Mouse (Mus musculus) intestine, embryonic 15.5 days (tissue): ENCODE data around the gene Camkk1. TPM values are rescaled to one million over a fixed set of nuclear protein-coding genes. Genes with fewer than 3 reads are reported as not detected.

Experiments used
- ATAC-seq: fragments of 200-750 bp; cut with Nextera tagmentation; 2 replicates; pipeline ENCODE4 v1.8.0; 2017; ENCODE audit warnings: moderate TSS enrichment, moderate library complexity
- H3K27ac ChIP-seq: fragments of 300-500 bp; sonication (generic); 2 replicates; pipeline ENCODE4 v1.5.1; 2015; ENCODE audit warnings: mild to moderate bottlenecking, inconsistent platforms
- H3K27me3 ChIP-seq: fragments of 300-500 bp; sonication (generic); replicated peaks from 2 replicates; pipeline ENCODE4 v1.6.1; 2015; ENCODE audit warnings: inconsistent platforms
- H3K36me3 ChIP-seq: fragments of 300-500 bp; sonication (generic); 2 replicates; pipeline ENCODE4 v1.6.1; 2015; ENCODE audit warnings: inconsistent platforms
- H3K4me1 ChIP-seq: fragments of 300-500 bp; sonication (generic); replicated peaks from 2 replicates; pipeline ENCODE4 v1.6.1; 2015; ENCODE audit warnings: inconsistent platforms
- H3K4me2 ChIP-seq: fragments of 300-500 bp; sonication (generic); replicated peaks from 2 replicates; pipeline ENCODE4 v1.6.1; 2015; ENCODE audit warnings: mild to moderate bottlenecking, inconsistent platforms
- H3K4me3 ChIP-seq: fragments of 300-500 bp; sonication (generic); replicated peaks from 2 replicates; pipeline ENCODE4 v1.5.1; 2015; ENCODE audit warnings: inconsistent platforms
- H3K9ac ChIP-seq: fragments of 300-500 bp; sonication (generic); 2 replicates; pipeline ENCODE4 v1.6.1; 2015; ENCODE audit warnings: inconsistent platforms
- H3K9me3 ChIP-seq: fragments of 300-500 bp; sonication (generic); 2 replicates; pipeline ENCODE4 v1.6.1; 2016; ENCODE audit warnings: inconsistent platforms
- WGBS: fragments of 180-500 bp; shearing (Covaris S2); methylation state at CpG from one replicate; pipeline ENCODE4 v1.1.7; 2015; 5-methylcytosine and 5-hydroxymethylcytosine counted together
- polyA plus RNA-seq: library from polyadenylated mRNA; unstranded; fragments of >200 nt; fragmentation: Nextera tagmentation; extraction: Ambion mirVana; gene quantifications from 2 replicates; pipeline ENCODE4 v1.2.1, GENCODE M21; 2015

The Camkk1 gene
- polyA plus RNA-seq, 1 experiment from 2014 or later: 8.5 TPM

DNA sequence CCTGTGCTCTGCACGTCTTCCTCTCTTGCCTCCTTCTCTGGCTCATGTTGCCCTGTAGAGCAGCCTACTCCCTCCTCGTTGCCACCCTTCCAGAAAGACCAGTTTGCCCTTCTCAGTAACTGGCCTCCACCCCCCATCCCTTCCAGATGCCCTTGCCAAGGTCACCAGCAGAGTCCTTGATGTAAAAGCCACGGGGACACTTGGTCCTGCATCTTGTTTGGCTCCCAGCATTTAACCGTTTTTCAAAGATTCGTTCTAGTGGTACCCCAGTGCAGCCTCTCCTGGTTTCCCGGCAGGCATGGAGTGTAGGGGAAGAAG is 2.7 kb upstream of the Camkk1 start:
- H3K4me1 ChIP-seq: peaks cover 23% of the 10 kb centered on the region
- peaks cover 16% of the 10 kb centered on the region; the same call in 1 of the 2 replicates for H3K27me3 ChIP-seq
- no peak overlapping the region for H3K4me3 ChIP-seq
- H3K9ac ChIP-seq: no peak overlapping the region
- no peaks in the 10 kb centered on the region for H3K9me3 ChIP-seq
- no peak overlapping the region for H3K27ac ChIP-seq
- ATAC-seq: no peak
- no peak overlapping the region for H3K4me2 ChIP-seq
- WGBS: 79% methylated on average over 6 of the region's 6 CpGs
- H3K36me3 ChIP-seq: no peaks in the 10 kb centered on the region

GRCm38 (mm10) chr11:73019147-73019795 is 463 bp downstream of the Camkk1 start:
- Histone ChIP-seq H3K4me1 (peaks cover 39% of the 10 kb centered on the region), H3K4me2 (peak overlapping the region; percentile 98), H3K9me3 (no peaks in the 10 kb centered on the region), H3K27ac (no peak overlapping the region), H3K36me3 (no peaks in the 10 kb centered on the region), H3K27me3 (peaks cover 16% of the 10 kb centered on the region; the same call in 1 of the 2 replicates), H3K4me3 (peak overlapping the region; percentile 74), H3K9ac (peak overlapping the region; percentile 69)
- WGBS: under 1% methylated on average over 46 of the region's 46 CpGs
- peak; percentile 55 for ATAC-seq

DNA sequence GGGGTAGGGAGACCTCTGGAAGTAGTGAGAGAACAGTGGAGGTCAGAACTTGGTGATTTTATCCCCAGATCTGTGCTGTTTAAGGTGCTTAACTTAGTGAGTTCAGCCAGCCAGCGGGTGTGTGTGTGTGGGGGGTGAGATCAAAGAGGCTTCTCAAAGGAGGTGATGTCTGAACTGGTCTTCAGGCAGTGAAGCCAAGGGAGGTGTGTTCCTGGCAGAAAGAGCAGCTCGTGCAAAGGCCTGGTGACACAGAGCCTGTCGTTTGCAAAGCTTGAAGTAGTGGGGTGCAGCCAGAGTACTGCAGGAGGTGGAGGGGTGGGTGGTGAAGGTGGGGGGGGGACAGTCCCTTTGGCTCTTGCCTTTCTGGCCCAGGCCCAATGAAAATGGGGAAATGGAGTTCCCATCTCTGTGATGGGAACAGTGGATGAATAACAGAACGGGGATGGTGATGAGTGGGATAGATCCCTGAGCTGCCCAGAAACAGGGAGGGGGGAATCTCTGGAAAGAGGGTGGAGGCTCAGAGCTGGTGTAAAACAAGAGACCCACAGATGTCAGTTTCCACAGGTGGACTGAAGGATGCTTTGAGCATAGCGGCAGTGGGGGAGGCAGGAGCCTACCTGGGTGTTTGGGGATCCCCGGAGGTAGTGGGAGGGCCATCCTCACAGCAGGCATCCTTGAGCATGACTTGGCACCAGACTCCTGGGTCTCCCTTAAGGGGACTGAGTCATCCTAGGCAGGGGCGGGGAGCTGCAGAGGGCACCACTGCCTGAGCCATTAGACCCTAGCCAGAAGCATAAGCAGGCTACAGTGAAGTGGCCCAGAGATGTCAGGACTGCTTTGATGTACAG is 2.4 kb downstream of the Camkk1 start:
- no peak overlapping the region for H3K4me2 ChIP-seq
- H3K36me3 ChIP-seq: no peaks in the 10 kb centered on the region
- ATAC-seq: no peak
- H3K4me1 ChIP-seq: peaks cover 42% of the 10 kb centered on the region
- H3K9ac ChIP-seq: no peak overlapping the region
- no peak overlapping the region for H3K4me3 ChIP-seq
- WGBS: 63% methylated on average over 7 of the region's 7 CpGs
- peaks cover 16% of the 10 kb centered on the region; the same call in 1 of the 2 replicates for H3K27me3 ChIP-seq
- H3K27ac ChIP-seq: no peak overlapping the region
- H3K9me3 ChIP-seq: no peaks in the 10 kb centered on the region

DNA sequence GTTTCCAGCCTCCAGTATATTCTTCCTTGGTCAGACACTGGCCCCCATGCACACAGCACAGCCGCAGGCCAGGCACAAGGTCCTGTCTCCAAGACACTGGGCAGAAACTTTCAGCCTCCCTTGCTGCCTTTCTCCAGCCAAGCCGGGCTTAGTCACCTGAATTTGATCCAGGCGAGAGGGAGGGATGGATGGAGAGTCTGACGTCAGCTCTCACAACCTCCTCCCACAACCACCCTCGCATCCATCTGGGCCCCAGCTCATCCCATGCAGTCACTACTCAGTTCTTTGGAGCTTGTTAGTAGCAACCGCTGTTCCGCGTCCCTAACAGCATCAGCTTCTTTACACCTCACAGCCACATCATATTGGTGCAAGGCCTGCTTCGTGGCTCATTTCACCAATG is 4.3 kb downstream of the Camkk1 start:
- 59% methylated on average over 9 of the region's 9 CpGs for WGBS
- no peak overlapping the region for H3K9ac ChIP-seq

DNA sequence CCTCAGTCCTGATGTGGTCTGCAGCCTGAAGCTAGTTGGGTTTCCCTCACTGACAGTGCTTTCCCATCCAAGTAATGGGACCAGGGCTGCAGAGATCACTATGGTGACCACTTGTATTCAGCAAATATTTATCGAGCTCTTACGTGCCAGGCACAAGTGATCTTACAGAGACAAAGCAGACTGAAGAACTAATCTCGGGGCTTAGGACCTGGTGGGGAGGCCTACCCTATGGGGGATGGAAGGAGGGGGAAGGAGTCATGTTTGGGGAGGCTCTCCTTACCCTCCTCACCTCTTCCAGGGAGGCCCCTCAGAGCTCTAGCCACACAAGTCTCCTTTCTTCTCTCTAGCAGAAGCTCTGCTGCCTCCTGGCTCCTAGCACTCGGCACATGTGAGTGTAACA is 5.0 kb downstream of the Camkk1 start:
- H3K4me3 ChIP-seq: no peak overlapping the region
- H3K9ac ChIP-seq: no peak overlapping the region
- H3K4me2 ChIP-seq: no peak overlapping the region

More for the DNA sequence above, 4.3 kb downstream of the Camkk1 start:
- Histone ChIP-seq H3K4me2 (no peak overlapping the region), H3K4me3 (no peak overlapping the region), H3K4me1 (peaks cover 43% of the 10 kb centered on the region), H3K27ac (no peak overlapping the region), H3K36me3 (no peaks in the 10 kb centered on the region), H3K9me3 (no peaks in the 10 kb centered on the region), H3K27me3 (peaks cover 16% of the 10 kb centered on the region; the same call in 1 of the 2 replicates)
- no peak for ATAC-seq

DNA sequence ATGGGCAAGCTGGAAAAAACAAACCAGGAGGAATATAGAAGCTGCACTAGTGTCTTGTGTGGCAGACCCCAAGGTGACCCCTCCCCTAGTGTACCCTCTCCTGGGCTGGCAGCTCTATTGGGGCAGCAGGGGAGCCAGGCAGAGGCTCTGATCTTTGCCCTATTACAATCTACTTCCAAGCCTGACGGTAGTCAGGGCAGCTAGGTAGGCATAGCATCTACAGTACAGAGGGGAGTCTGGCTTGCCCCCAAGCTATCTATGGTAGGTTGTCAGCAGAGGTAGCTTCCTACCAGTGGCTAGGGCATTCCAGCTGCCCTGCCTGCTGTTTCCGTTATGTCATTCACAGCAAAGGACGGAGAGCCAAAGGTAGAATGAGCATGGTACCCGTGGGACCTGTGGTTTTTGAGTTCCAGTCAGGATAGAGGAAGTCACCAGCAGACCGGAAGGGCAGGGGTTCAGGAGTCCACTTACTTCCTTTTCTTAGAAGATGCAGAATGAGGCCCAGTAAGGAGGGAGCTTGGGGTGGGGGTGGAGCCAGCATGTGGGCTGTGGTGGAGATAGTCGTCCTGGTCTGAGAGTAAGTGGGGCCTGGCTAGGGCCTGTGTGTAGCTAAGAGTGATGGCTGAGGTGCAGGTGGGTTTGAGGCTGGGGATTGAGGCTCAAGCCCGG is 5.6 kb downstream of the Camkk1 start:
- peaks cover 36% of the 10 kb centered on the region for H3K4me1 ChIP-seq
- H3K4me2 ChIP-seq: 0 out of 2 replicates have a peak overlapping the region, but pooled peaks have one; percentile 14
- H3K36me3 ChIP-seq: no peaks in the 10 kb centered on the region
- H3K4me3 ChIP-seq: no peak overlapping the region
- WGBS: 46% methylated on average over 7 of the region's 7 CpGs
- H3K27me3 ChIP-seq: peaks cover 14% of the 10 kb centered on the region; the same call in 1 of the 2 replicates
- peak; percentile 54 for ATAC-seq
- no peak overlapping the region; the same call in 1 of the 2 replicates for H3K9ac ChIP-seq
- no peaks in the 10 kb centered on the region for H3K9me3 ChIP-seq
- H3K27ac ChIP-seq: peak overlapping the region; percentile 5; the same call in 1 of the 2 replicates

More for the DNA sequence above, 5.0 kb downstream of the Camkk1 start:
- Histone ChIP-seq H3K9me3 (no peaks in the 10 kb centered on the region), H3K27me3 (peaks cover 16% of the 10 kb centered on the region; the same call in 1 of the 2 replicates), H3K4me1 (peaks cover 40% of the 10 kb centered on the region), H3K36me3 (no peaks in the 10 kb centered on the region), H3K27ac (no peak overlapping the region; the same call in 1 of the 2 replicates)
- no peak for ATAC-seq
- 46% methylated on average over 4 of the region's 4 CpGs for WGBS

- Histone ChIP-seq H3K4me2 (peak overlapping the region; percentile 30; the same call in 1 of the 2 replicates), H3K4me1 (peaks cover 36% of the 10 kb centered on the region), H3K9me3 (no peaks in the 10 kb centered on the region), H3K27ac (no peak overlapping the region), H3K36me3 (no peaks in the 10 kb centered on the region), H3K9ac (no peak overlapping the region), H3K27me3 (no peaks in the 10 kb centered on the region), H3K4me3 (no peak overlapping the region)
- WGBS: 34% methylated on average over 8 of the region's 8 CpGs
- ATAC-seq: peak; percentile 48
Observed at GRCm38 (mm10) chr11:73026961-73027360, 8.2 kb downstream of the Camkk1 start.

DNA sequence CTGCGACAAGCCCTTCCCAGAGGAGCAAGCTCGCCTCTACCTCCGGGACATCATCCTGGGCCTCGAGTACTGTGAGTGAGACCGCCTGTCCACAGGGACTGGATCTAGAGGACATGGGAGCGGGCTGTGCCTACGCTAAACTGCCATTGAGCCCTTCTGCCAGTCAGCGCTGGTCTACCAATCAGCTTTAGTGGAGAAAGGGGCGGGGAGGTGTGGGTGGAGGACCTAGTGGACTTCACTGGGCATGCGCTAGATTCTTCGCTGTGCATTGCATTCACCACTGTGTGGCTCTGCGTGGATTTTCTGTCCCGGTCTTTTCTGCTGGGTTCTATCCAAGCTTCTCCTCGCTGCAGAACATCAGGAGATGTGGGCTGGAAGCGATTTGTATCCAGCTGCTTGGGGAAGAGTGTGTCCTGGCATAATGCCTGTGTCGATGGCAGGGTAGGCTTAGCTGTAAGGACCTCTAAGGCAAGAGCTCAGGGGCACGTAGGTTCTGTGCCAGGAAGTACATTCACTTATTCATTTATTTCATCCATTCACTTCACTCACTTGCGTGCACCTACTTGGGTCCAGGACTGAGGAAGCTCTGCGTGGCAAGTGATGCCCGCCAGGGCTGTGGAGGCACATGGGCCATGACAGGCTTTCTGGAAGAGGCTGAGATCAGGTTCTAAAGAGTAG is 12.2 kb downstream of the Camkk1 start:
- peak; percentile 91 for ATAC-seq
- 26% methylated on average over 20 of the region's 20 CpGs for WGBS
- Histone ChIP-seq H3K4me1 (peaks cover 12% of the 10 kb centered on the region; the same call in 1 of the 2 replicates), H3K9ac (peak overlapping the region; percentile 39; the same call in 1 of the 2 replicates), H3K27me3 (no peaks in the 10 kb centered on the region), H3K36me3 (no peaks in the 10 kb centered on the region), H3K4me3 (peak overlapping the region; percentile 30), H3K4me2 (peak overlapping the region; percentile 81), H3K9me3 (no peaks in the 10 kb centered on the region), H3K27ac (peak overlapping the region; percentile 68)

DNA sequence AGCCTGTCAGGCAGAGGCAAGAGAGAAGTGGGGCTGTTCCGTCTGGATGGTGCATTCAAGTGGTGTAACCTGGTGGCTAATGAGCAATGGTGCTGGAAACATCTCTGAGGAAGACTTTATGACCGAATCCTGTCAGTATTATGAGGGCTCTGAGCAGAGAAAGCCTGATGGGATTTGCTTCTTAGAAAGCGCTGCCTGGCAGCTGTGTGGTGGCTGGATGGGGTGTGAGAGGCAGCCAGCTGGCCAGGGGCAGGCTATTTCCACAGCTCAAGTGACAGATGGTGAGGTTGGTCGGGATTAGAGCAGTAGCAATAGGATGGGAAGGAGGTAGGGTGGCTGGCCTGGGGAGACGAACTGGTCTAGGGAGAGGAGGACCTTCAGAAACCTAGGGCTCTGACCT is 12.7 kb downstream of the Camkk1 start:
- peak overlapping the region; percentile 48; the same call in 1 of the 2 replicates for H3K27ac ChIP-seq
- H3K9ac ChIP-seq: no peak overlapping the region
- H3K27me3 ChIP-seq: no peaks in the 10 kb centered on the region
- H3K4me1 ChIP-seq: peaks cover 12% of the 10 kb centered on the region; the same call in 1 of the 2 replicates
- no peak for ATAC-seq
- H3K4me2 ChIP-seq: no peak overlapping the region; the same call in 1 of the 2 replicates
- no peaks in the 10 kb centered on the region for H3K9me3 ChIP-seq
- H3K4me3 ChIP-seq: no peak overlapping the region
- no peaks in the 10 kb centered on the region for H3K36me3 ChIP-seq
- 75% methylated on average over 5 of the region's 5 CpGs for WGBS

GRCm38 (mm10) chr11:73036077-73036476 is 17.3 kb downstream of the Camkk1 start:
- no peak for ATAC-seq
- Histone ChIP-seq H3K4me1 (peaks cover 12% of the 10 kb centered on the region), H3K9me3 (no peaks in the 10 kb centered on the region), H3K4me2 (no peak overlapping the region), H3K27ac (no peak overlapping the region), H3K4me3 (no peak overlapping the region), H3K27me3 (no peaks in the 10 kb centered on the region), H3K36me3 (0 out of 2 replicates have a peak, but pooled peaks cover 3% of the 10 kb centered on the region), H3K9ac (no peak overlapping the region)
- WGBS: 74% methylated on average over 7 of the region's 7 CpGs

GRCm38 (mm10) chr11:73036889-73037288 is 18.1 kb downstream of the Camkk1 start:
- Histone ChIP-seq H3K36me3 (0 out of 2 replicates have a peak, but pooled peaks cover 3% of the 10 kb centered on the region), H3K27me3 (no peaks in the 10 kb centered on the region), H3K9ac (no peak overlapping the region), H3K4me1 (peaks cover 6% of the 10 kb centered on the region), H3K9me3 (no peaks in the 10 kb centered on the region), H3K4me2 (no peak overlapping the region), H3K27ac (no peak overlapping the region), H3K4me3 (no peak overlapping the region)
- peak; percentile 84 for ATAC-seq
- 42% methylated on average over 6 of the region's 6 CpGs for WGBS
